ENCODE assay signal across 20 mouse cellular contexts in the genomic region with DNA sequence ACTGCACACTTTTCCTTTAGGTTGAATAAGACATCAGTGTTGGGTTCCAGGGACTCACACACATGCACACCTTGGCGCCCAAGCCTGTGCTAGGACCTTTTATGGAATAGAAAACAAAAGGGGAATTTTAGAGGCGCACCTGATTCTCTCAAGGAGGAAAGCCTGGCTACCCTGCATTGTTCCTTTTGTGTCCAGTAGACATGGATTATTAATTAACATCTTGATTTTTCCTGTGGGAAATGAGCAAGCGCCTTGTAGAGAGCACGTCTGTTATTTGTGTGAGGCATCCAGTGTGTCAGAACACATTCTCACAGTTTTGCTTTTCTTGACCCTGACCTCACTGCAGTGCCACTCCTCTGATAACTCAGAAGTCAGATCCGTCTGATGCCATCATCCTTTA.
"Had no signal": no experiment of that assay in that cellular context is flagged by ENCODE, and none has a peak within 500 bp of the region (broad histone marks: within the 10 kb centered on the region; RNA-seq: fewer than 3 reads in every experiment).

No protein-coding gene starts in this region.

- DNase-seq: kidney, postnatal 14 days; kidney, postnatal 4 days; left cerebral cortex, postnatal 4 days; liver, postnatal 0 days; lung, embryonic 14.5 days; retina, postnatal 1 day; right cerebral cortex, postnatal 25 days; spleen, adult 18-20 months; thymus, postnatal 25 days had no signal

- H3K4me3 ChIP-seq: limb, embryonic 12.5 days; limb, embryonic 15.5 days; midbrain, embryonic 10.5 days; midbrain, embryonic 13.5 days; myocyte; neural tube, embryonic 13.5 days; stomach, embryonic 15.5 days had no signal

- ATAC-seq: liver, postnatal 0 days; lung, postnatal 0 days; midbrain, embryonic 13.5 days; midbrain, embryonic 16.5 days had no signal

- H3K27ac ChIP-seq: limb, embryonic 12.5 days; limb, embryonic 15.5 days; liver, embryonic 14.5 days; macrophage; midbrain, embryonic 10.5 days; midbrain, embryonic 13.5 days; neural tube, embryonic 13.5 days; stomach, embryonic 15.5 days had no signal

- H3K4me1 ChIP-seq: limb, embryonic 15.5 days; neural tube, embryonic 13.5 days; stomach, embryonic 15.5 days had no signal
